Mouse (Mus musculus): ENCODE results near the gene Fancd2os. TPM values are rescaled to one million over a fixed set of nuclear protein-coding genes. Genes with fewer than 3 reads are reported as not detected.

Fancd2os gene
- polyA plus RNA-seq, 1 experiment from 2014 or later, result 0.22 TPM

- Histone ChIP-seq H3K36me3 (ENCODE audit: control insufficient read depth, insufficient read depth, low read length) (no peaks in the 10 kb centered on the region), H3K9ac (ENCODE audit: low read length) (peak within 1 kb of the TSS; percentile 51), H3K27me3 (replicated peaks; ENCODE audit: control insufficient read depth, insufficient read depth, low read length) (no peaks in the 10 kb centered on the region), H3K9me3 (ENCODE audit: control insufficient read depth, low read length) (no peaks in the 10 kb centered on the region), H3K4me2 (ENCODE audit: low read length) (peak within 1 kb of the TSS; percentile 61), H3K4me1 (replicated peaks; ENCODE audit: control insufficient read depth, insufficient read depth, low read length) (no peaks in the 10 kb centered on the region), H3K4me3 (ENCODE audit: low read depth, low read length) (peak within 1 kb of the TSS; percentile 50), H3K27ac (ENCODE audit: low read depth) (0 out of 2 replicates have a peak within 1 kb of the TSS, but pooled peaks have one; percentile 4)
- 7% methylated on average over 37 of the region's 37 CpGs for WGBS
- ATAC-seq (replicated peaks; ENCODE audit: low FRiP score, low TSS enrichment, low read depth), result peak; percentile 91
- DNase-seq (ENCODE audit: low spot score), result peak; percentile 93
These were observed 38.0 kb upstream of the Fancd2os start, which contains the start of gene Irak2 for GRCm38 (mm10) chr6:113638302-113639040. Irak2 (plus strand) TSS chr6:113638467.

- no peaks in the 10 kb centered on the region for H3K9me3 ChIP-seq (ENCODE audit: control insufficient read depth, low read length)
- H3K9ac ChIP-seq (ENCODE audit: low read length), result no peak overlapping the region
- no peak overlapping the region for H3K27ac ChIP-seq (ENCODE audit: low read depth)
- peaks cover 47% of the 10 kb centered on the region for H3K36me3 ChIP-seq (ENCODE audit: control insufficient read depth, insufficient read depth, low read length)
- no peaks in the 10 kb centered on the region for H3K4me1 ChIP-seq (replicated peaks; ENCODE audit: control insufficient read depth, insufficient read depth, low read length)
- DNase-seq (ENCODE audit: low spot score), result no peak
- H3K4me2 ChIP-seq (ENCODE audit: low read length), result no peak overlapping the region
- ATAC-seq (replicated peaks; ENCODE audit: low FRiP score, low TSS enrichment, low read depth), result no peak
- no peaks in the 10 kb centered on the region for H3K27me3 ChIP-seq (replicated peaks; ENCODE audit: control insufficient read depth, insufficient read depth, low read length)
- WGBS, result 95% methylated on average over 4 of the region's 4 CpGs
- no peak overlapping the region for H3K4me3 ChIP-seq (ENCODE audit: low read depth, low read length)
These were observed 32.3 kb upstream of the Fancd2os start for GRCm38 (mm10) chr6:113632863-113633262.

- Histone ChIP-seq H3K4me3 (ENCODE audit: low read depth, low read length) (no peak overlapping the region), H3K27ac (ENCODE audit: low read depth) (no peak overlapping the region), H3K4me2 (ENCODE audit: low read length) (no peak overlapping the region), H3K36me3 (ENCODE audit: control insufficient read depth, insufficient read depth, low read length) (peaks cover 53% of the 10 kb centered on the region), H3K27me3 (replicated peaks; ENCODE audit: control insufficient read depth, insufficient read depth, low read length) (no peaks in the 10 kb centered on the region), H3K9ac (ENCODE audit: low read length) (no peak overlapping the region), H3K9me3 (ENCODE audit: control insufficient read depth, low read length) (no peaks in the 10 kb centered on the region), H3K4me1 (replicated peaks; ENCODE audit: control insufficient read depth, insufficient read depth, low read length) (peaks cover 5% of the 10 kb centered on the region)
- 85% methylated on average over 5 of the region's 5 CpGs for WGBS
- no peak for ATAC-seq (replicated peaks; ENCODE audit: low FRiP score, low TSS enrichment, low read depth)
- DNase-seq (ENCODE audit: low spot score), result no peak
These were observed 29.8 kb upstream of the Fancd2os start for GRCm38 (mm10) chr6:113630322-113630721.

GRCm38 (mm10) chr6:113624989-113625770 is 24.7 kb upstream of the Fancd2os start:
- Histone ChIP-seq H3K27ac (ENCODE audit: low read depth) (no peak overlapping the region), H3K9me3 (ENCODE audit: control insufficient read depth, low read length) (no peaks in the 10 kb centered on the region), H3K4me1 (replicated peaks; ENCODE audit: control insufficient read depth, insufficient read depth, low read length) (peaks cover 11% of the 10 kb centered on the region), H3K27me3 (replicated peaks; ENCODE audit: control insufficient read depth, insufficient read depth, low read length) (no peaks in the 10 kb centered on the region), H3K4me2 (ENCODE audit: low read length) (peak overlapping the region; percentile 94), H3K9ac (ENCODE audit: low read length) (peak overlapping the region; percentile 76), H3K4me3 (ENCODE audit: low read depth, low read length) (peak overlapping the region; percentile 72), H3K36me3 (ENCODE audit: control insufficient read depth, insufficient read depth, low read length) (peaks cover 25% of the 10 kb centered on the region)
- DNase-seq (ENCODE audit: low spot score) (no peak), ATAC-seq (replicated peaks; ENCODE audit: low FRiP score, low TSS enrichment, low read depth) (no peak)
- 36% methylated on average over 5 of the region's 5 CpGs for WGBS

- peaks cover 14% of the 10 kb centered on the region for H3K36me3 ChIP-seq (ENCODE audit: control insufficient read depth, insufficient read depth, low read length)
- DNase-seq (ENCODE audit: low spot score) (peak; percentile 93), ATAC-seq (replicated peaks; ENCODE audit: low FRiP score, low TSS enrichment, low read depth) (peak; percentile 88)
- WGBS, result under 1% methylated on average over 70 of the region's 76 CpGs
- H3K27me3 ChIP-seq (replicated peaks; ENCODE audit: control insufficient read depth, insufficient read depth, low read length), result no peaks in the 10 kb centered on the region
- peaks cover 11% of the 10 kb centered on the region for H3K4me1 ChIP-seq (replicated peaks; ENCODE audit: control insufficient read depth, insufficient read depth, low read length)
- peak within 1 kb of the TSS; percentile 76 for H3K9ac ChIP-seq (ENCODE audit: low read length)
- no peaks in the 10 kb centered on the region for H3K9me3 ChIP-seq (ENCODE audit: control insufficient read depth, low read length)
- H3K4me3 ChIP-seq (ENCODE audit: low read depth, low read length), result peak within 1 kb of the TSS; percentile 72
- H3K27ac ChIP-seq (ENCODE audit: low read depth), result peak within 1 kb of the TSS; percentile 84
- H3K4me2 ChIP-seq (ENCODE audit: low read length), result peak within 1 kb of the TSS; percentile 94
These were observed 23.6 kb upstream of the Fancd2os start, which contains the start of gene Vhl for GRCm38 (mm10) chr6:113623941-113624751. Vhl (plus strand) TSS chr6:113623959.

- H3K9ac ChIP-seq (ENCODE audit: low read length), result peak overlapping the region; percentile 76
- WGBS, result 65% methylated on average over 5 of the region's 5 CpGs
- H3K4me1 ChIP-seq (replicated peaks; ENCODE audit: control insufficient read depth, insufficient read depth, low read length), result peaks cover 11% of the 10 kb centered on the region
- DNase-seq (ENCODE audit: low spot score), result no peak
- H3K4me3 ChIP-seq (ENCODE audit: low read depth, low read length), result peak overlapping the region; percentile 72
- ATAC-seq (replicated peaks; ENCODE audit: low FRiP score, low TSS enrichment, low read depth), result 0 out of 2 replicates have a peak, but pooled peaks have one; percentile 6
- H3K9me3 ChIP-seq (ENCODE audit: control insufficient read depth, low read length), result no peaks in the 10 kb centered on the region
- peak overlapping the region; percentile 84 for H3K27ac ChIP-seq (ENCODE audit: low read depth)
- no peaks in the 10 kb centered on the region for H3K27me3 ChIP-seq (replicated peaks; ENCODE audit: control insufficient read depth, insufficient read depth, low read length)
- peak overlapping the region; percentile 94 for H3K4me2 ChIP-seq (ENCODE audit: low read length)
- peaks cover 13% of the 10 kb centered on the region for H3K36me3 ChIP-seq (ENCODE audit: control insufficient read depth, insufficient read depth, low read length)
These were observed 22.9 kb upstream of the Fancd2os start for GRCm38 (mm10) chr6:113623386-113623785.

- DNase-seq (ENCODE audit: low spot score), result no peak
- Histone ChIP-seq H3K27ac (ENCODE audit: low read depth) (no peak overlapping the region), H3K4me3 (ENCODE audit: low read depth, low read length) (no peak overlapping the region), H3K36me3 (ENCODE audit: control insufficient read depth, insufficient read depth, low read length) (peaks cover 69% of the 10 kb centered on the region), H3K9me3 (ENCODE audit: control insufficient read depth, low read length) (no peaks in the 10 kb centered on the region), H3K27me3 (replicated peaks; ENCODE audit: control insufficient read depth, insufficient read depth, low read length) (no peaks in the 10 kb centered on the region), H3K4me2 (ENCODE audit: low read length) (no peak overlapping the region), H3K4me1 (replicated peaks; ENCODE audit: control insufficient read depth, insufficient read depth, low read length) (no peaks in the 10 kb centered on the region), H3K9ac (ENCODE audit: low read length) (no peak overlapping the region)
- ATAC-seq (replicated peaks; ENCODE audit: low FRiP score, low TSS enrichment, low read depth), result no peak
- 98% methylated on average over 4 of the region's 4 CpGs for WGBS
These were observed 15.0 kb upstream of the Fancd2os start for GRCm38 (mm10) chr6:113615489-113615888.

GRCm38 (mm10) chr6:113614997-113615396 is 14.5 kb upstream of the Fancd2os start:
- no peak for ATAC-seq (replicated peaks; ENCODE audit: low FRiP score, low TSS enrichment, low read depth)
- no peaks in the 10 kb centered on the region for H3K27me3 ChIP-seq (replicated peaks; ENCODE audit: control insufficient read depth, insufficient read depth, low read length)
- 97% methylated on average over 8 of the region's 8 CpGs for WGBS

More at GRCm38 (mm10) chr6:113614997-113615396, 14.5 kb upstream of the Fancd2os start:
- no peak overlapping the region for H3K4me3 ChIP-seq (ENCODE audit: low read depth, low read length)
- no peaks in the 10 kb centered on the region for H3K4me1 ChIP-seq (replicated peaks; ENCODE audit: control insufficient read depth, insufficient read depth, low read length)
- no peak overlapping the region for H3K9ac ChIP-seq (ENCODE audit: low read length)
- no peaks in the 10 kb centered on the region for H3K9me3 ChIP-seq (ENCODE audit: control insufficient read depth, low read length)
- peaks cover 74% of the 10 kb centered on the region for H3K36me3 ChIP-seq (ENCODE audit: control insufficient read depth, insufficient read depth, low read length)
- no peak for DNase-seq (ENCODE audit: low spot score)
- H3K4me2 ChIP-seq (ENCODE audit: low read length), result no peak overlapping the region
- no peak overlapping the region for H3K27ac ChIP-seq (ENCODE audit: low read depth)
